Comparison of ENCODE assay signal across 16 mouse cellular contexts in genomic region chr1:91611694-91612093, GRCm38 (mm10).
DNase-seq lines count a peak whose midpoint lies in the region; ATAC-seq and TF ChIP-seq lines count a peak whose summit lies in the region.
"Had no signal": no experiment of that assay in that cellular context is flagged by ENCODE, and none has a peak within 500 bp of the region (broad histone marks: within the 10 kb centered on the region; RNA-seq: fewer than 3 reads in every experiment).

No protein-coding gene starts in this region.

- 18% methylated on average over 16 of the region's 16 CpGs for WGBS in kidney, embryonic 15.5 days
- WGBS in embryonic facial prominence, embryonic 14.5 days, result 36% methylated on average over 15 of the region's 16 CpGs
- WGBS in limb, embryonic 14.5 days, result 6% methylated on average over 16 of the region's 16 CpGs
- WGBS in forebrain, embryonic 12.5 days, result 78% methylated on average over 16 of the region's 16 CpGs

- H3K4me2 ChIP-seq in kidney, embryonic 15.5 days, result peak overlapping the region; percentile 54
- peak overlapping the region; percentile 35 for H3K4me2 ChIP-seq in embryonic facial prominence, embryonic 14.5 days (ENCODE audit: low read depth, low read length)
- H3K4me2 ChIP-seq in limb, embryonic 14.5 days (replicated peaks; ENCODE audit: low read depth, low read length, severe bottlenecking), result peak overlapping the region; percentile 39
- no peak overlapping the region for H3K4me2 ChIP-seq in forebrain, embryonic 12.5 days
- H3K4me2 ChIP-seq: forebrain, embryonic 15.5 days; midbrain, embryonic 11.5 days had no signal

- H3K4me3 ChIP-seq in kidney, embryonic 15.5 days (replicated peaks), result peak overlapping the region; percentile 13; the same call in 1 of the 2 replicates
- peak overlapping the region; percentile 35; the same call in 1 of the 2 replicates for H3K4me3 ChIP-seq in E14TG2a.4 (replicated peaks; ENCODE audit: low read length)
- no peak overlapping the region for H3K4me3 ChIP-seq in embryonic facial prominence, embryonic 14.5 days (ENCODE audit: low read depth, low read length)
- H3K4me3 ChIP-seq in limb, embryonic 14.5 days (replicated peaks; ENCODE audit: low read length), result no peak overlapping the region
- no peak overlapping the region for H3K4me3 ChIP-seq in forebrain, embryonic 12.5 days (replicated peaks)
- H3K4me3 ChIP-seq: forebrain, embryonic 15.5 days; myocyte had no signal

- no peaks in the 10 kb centered on the region for H3K9me3 ChIP-seq in kidney, embryonic 15.5 days (replicated peaks)
- H3K9me3 ChIP-seq in E14TG2a.4 (ENCODE audit: low read length), result no peaks in the 10 kb centered on the region
- H3K9me3 ChIP-seq in embryonic facial prominence, embryonic 14.5 days (ENCODE audit: control insufficient read depth, low read length), result no peaks in the 10 kb centered on the region
- no peaks in the 10 kb centered on the region for H3K9me3 ChIP-seq in limb, embryonic 14.5 days (ENCODE audit: control insufficient read depth, low read length)
- no peaks in the 10 kb centered on the region for H3K9me3 ChIP-seq in forebrain, embryonic 12.5 days
- H3K9me3 ChIP-seq: forebrain, embryonic 15.5 days had no signal

- no peaks in the 10 kb centered on the region for H3K36me3 ChIP-seq in kidney, embryonic 15.5 days
- H3K36me3 ChIP-seq in E14TG2a.4 (ENCODE audit: insufficient read depth, low read length), result no peaks in the 10 kb centered on the region
- H3K36me3 ChIP-seq in embryonic facial prominence, embryonic 14.5 days (ENCODE audit: control insufficient read depth, insufficient read depth, low read length), result no peaks in the 10 kb centered on the region
- H3K36me3 ChIP-seq in limb, embryonic 14.5 days (ENCODE audit: control insufficient read depth, insufficient read depth, low read length), result no peaks in the 10 kb centered on the region
- H3K36me3 ChIP-seq in forebrain, embryonic 12.5 days (replicated peaks), result no peaks in the 10 kb centered on the region
- H3K36me3 ChIP-seq: forebrain, embryonic 15.5 days had no signal

- no peak for DNase-seq in kidney, adult 18-20 months
- DNase-seq in embryonic facial prominence, embryonic 14.5 days (ENCODE audit: low spot score), result peak; percentile 78
- DNase-seq in limb, embryonic 14.5 days (ENCODE audit: low spot score), result peak; percentile 87
- no peak for DNase-seq in layer of hippocampus, adult 9-10 months (ENCODE audit: low spot score)
- DNase-seq in B cell, adult 2 months, result no peak
- DNase-seq: adrenal gland, adult 2 months; cerebellum, adult 9-10 months; heart, postnatal 36 days; retina, postnatal 1 day; thymus, postnatal 36 days had no signal

- H3K9ac ChIP-seq in kidney, embryonic 15.5 days, result 0 out of 2 replicates have a peak overlapping the region, but pooled peaks have one; percentile 17
- H3K9ac ChIP-seq in embryonic facial prominence, embryonic 14.5 days (ENCODE audit: low read depth, low read length), result no peak overlapping the region
- H3K9ac ChIP-seq in limb, embryonic 14.5 days (ENCODE audit: low read depth, low read length, severe bottlenecking), result no peak overlapping the region
- H3K9ac ChIP-seq in forebrain, embryonic 12.5 days, result no peak overlapping the region
- H3K9ac ChIP-seq: forebrain, embryonic 15.5 days had no signal

- peaks cover 31% of the 10 kb centered on the region; the same call in 1 of the 2 replicates for H3K27me3 ChIP-seq in kidney, embryonic 15.5 days
- H3K27me3 ChIP-seq in E14TG2a.4 (ENCODE audit: insufficient read depth, low read length), result peaks cover 62% of the 10 kb centered on the region
- no peaks in the 10 kb centered on the region for H3K27me3 ChIP-seq in embryonic facial prominence, embryonic 14.5 days (replicated peaks; ENCODE audit: control insufficient read depth, insufficient read depth, low read length)
- H3K27me3 ChIP-seq in limb, embryonic 14.5 days (ENCODE audit: control insufficient read depth, insufficient read depth, low read length), result no peaks in the 10 kb centered on the region
- H3K27me3 ChIP-seq in forebrain, embryonic 12.5 days, result no peaks in the 10 kb centered on the region
- H3K27me3 ChIP-seq: forebrain, embryonic 15.5 days had no signal

- H3K4me1 ChIP-seq in kidney, embryonic 15.5 days, result peaks cover 15% of the 10 kb centered on the region
- peaks cover 39% of the 10 kb centered on the region for H3K4me1 ChIP-seq in E14TG2a.4 (replicated peaks; ENCODE audit: low read depth, low read length)
- H3K4me1 ChIP-seq in embryonic facial prominence, embryonic 14.5 days (ENCODE audit: control insufficient read depth, insufficient read depth, low read length), result peaks cover 23% of the 10 kb centered on the region
- peaks cover 67% of the 10 kb centered on the region for H3K4me1 ChIP-seq in limb, embryonic 14.5 days (ENCODE audit: control insufficient read depth, insufficient read depth, low read length)
- H3K4me1 ChIP-seq in forebrain, embryonic 12.5 days, result peaks cover 4% of the 10 kb centered on the region; the same call in 1 of the 2 replicates
- H3K4me1 ChIP-seq: forebrain, embryonic 15.5 days had no signal

- H3K27ac ChIP-seq in kidney, embryonic 15.5 days, result peak overlapping the region; percentile 51; the same call in 1 of the 2 replicates
- peak overlapping the region; percentile 66 for H3K27ac ChIP-seq in embryonic facial prominence, embryonic 14.5 days (replicated peaks; ENCODE audit: low read depth, low read length)
- H3K27ac ChIP-seq in limb, embryonic 14.5 days (replicated peaks; ENCODE audit: low read depth, low read length), result peak overlapping the region; percentile 74
- no peak overlapping the region for H3K27ac ChIP-seq in forebrain, embryonic 12.5 days
- H3K27ac ChIP-seq: forebrain, embryonic 15.5 days had no signal

- TF ChIP-seq POLR2A in limb, embryonic 14.5 days (IDR thresholded peaks at IDR 0.05; ENCODE audit: borderline replicate concordance, extremely low read depth, insufficient read depth, insufficient read length), result no peak

- TF ChIP-seq CTCF in E14TG2a.4 (conservative IDR thresholded peaks at IDR 0.05; ENCODE audit: low read length), result no peak

- peak; percentile 71 for ATAC-seq in kidney, embryonic 15.5 days (replicated peaks; ENCODE audit: low FRiP score)
- peak; percentile 48; the same call in 1 of the 2 replicates for ATAC-seq in embryonic facial prominence, embryonic 14.5 days (ENCODE audit: low read depth)
- ATAC-seq in limb, embryonic 14.5 days (ENCODE audit: low FRiP score, low read depth), result peak; percentile 89
- no peak for ATAC-seq in forebrain, embryonic 12.5 days (ENCODE audit: low FRiP score)
- ATAC-seq: forebrain, embryonic 15.5 days had no signal

Comparison
In these comparisons a context has a peak if more than half of its experiments do, and no peak if none do; other contexts are left out.
1. H3K4me3 ChIP-seq: peak in kidney, embryonic 15.5 days (single experiment) and E14TG2a.4 (single experiment); none in embryonic facial prominence, embryonic 14.5 days (single experiment), limb, embryonic 14.5 days (single experiment) and forebrain, embryonic 12.5 days (single experiment).
2. DNase-seq: peak in embryonic facial prominence, embryonic 14.5 days (single experiment) and limb, embryonic 14.5 days (single experiment); none in kidney, adult 18-20 months (single experiment), layer of hippocampus, adult 9-10 months (single experiment) and B cell, adult 2 months (0 of 2).